Mouse (Mus musculus) G1E-ER4 (cell line): ENCODE measurements around the gene Psmd14. TPM values are rescaled to one million over a fixed set of nuclear protein-coding genes. Genes with fewer than 3 reads are reported as not detected.

Source experiments
- GATA1 ChIP-seq: IDR thresholded peaks from one replicate; pipeline ENCODE4 v1.8.0; 2012; ENCODE audit warnings: low read length, inconsistent platforms
- polyA plus RNA-seq: library from polyadenylated mRNA; stranded (reverse); fragments of >175 nt; gene quantifications from 2 replicates; pipeline ENCODE4 v1.2.3, GENCODE M21; 2012

Gene Psmd14
- 3.8 and 17.6 TPM in 2 replicates for polyA plus RNA-seq

- TF ChIP-seq GATA1 = no peak
Observed at GRCm38 (mm10) chr2:61711108-61712040, at the start of gene Psmd14. Gene Psmd14 (plus strand): TSS chr2:61711694.

DNA sequence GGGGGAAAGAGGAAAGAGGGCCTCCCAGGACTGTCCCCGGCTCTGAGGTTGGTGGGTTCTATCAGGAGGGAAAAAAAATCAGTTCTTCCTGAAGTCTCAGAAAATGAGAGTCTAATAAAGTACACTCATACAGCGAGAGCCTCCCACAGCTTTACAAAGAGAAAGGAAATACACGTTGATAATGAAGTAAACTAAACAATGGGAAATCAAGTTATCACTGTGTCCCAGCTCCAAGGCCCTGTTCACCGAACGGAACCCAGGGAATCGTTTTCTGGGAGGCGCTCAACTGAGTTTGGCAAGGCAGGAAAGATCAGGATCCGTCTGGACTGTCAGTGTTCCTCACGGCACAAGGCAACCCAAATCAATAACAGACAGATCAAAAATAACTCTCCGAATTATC lies 48.7 kb upstream of the Psmd14 start:
- no peak for TF ChIP-seq GATA1

GRCm38 (mm10) chr2:61663573-61664241 lies 47.8 kb upstream of the Psmd14 start:
- no peak for TF ChIP-seq GATA1

- no peak for TF ChIP-seq GATA1
Observed at GRCm38 (mm10) chr2:61667420-61667819, 44.1 kb upstream of the Psmd14 start.

GRCm38 (mm10) chr2:61668260-61668659 lies 43.2 kb upstream of the Psmd14 start:
- TF ChIP-seq GATA1 = no peak

DNA sequence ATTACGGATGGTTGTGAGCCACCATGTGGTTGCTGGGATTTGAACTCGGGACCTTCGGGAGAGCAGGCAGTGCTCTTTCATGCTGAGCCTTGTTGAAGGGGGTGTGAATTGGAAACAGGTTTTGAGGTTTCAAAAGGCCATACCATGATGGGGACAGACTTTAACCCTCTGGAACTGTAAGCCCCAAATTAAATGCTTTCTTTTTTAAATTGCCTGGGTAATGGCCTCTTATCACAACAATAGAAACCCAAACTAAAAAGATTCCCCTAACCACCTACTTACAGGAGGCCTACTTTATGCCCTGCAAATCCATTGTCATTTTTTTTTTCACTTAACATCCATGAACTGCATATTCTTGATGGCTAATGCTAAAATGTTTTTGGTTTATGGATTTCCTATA lies 36.9 kb upstream of the Psmd14 start:
- no peak for TF ChIP-seq GATA1

- no peak for TF ChIP-seq GATA1
Observed at GRCm38 (mm10) chr2:61681572-61681971, 29.9 kb upstream of the Psmd14 start.

DNA sequence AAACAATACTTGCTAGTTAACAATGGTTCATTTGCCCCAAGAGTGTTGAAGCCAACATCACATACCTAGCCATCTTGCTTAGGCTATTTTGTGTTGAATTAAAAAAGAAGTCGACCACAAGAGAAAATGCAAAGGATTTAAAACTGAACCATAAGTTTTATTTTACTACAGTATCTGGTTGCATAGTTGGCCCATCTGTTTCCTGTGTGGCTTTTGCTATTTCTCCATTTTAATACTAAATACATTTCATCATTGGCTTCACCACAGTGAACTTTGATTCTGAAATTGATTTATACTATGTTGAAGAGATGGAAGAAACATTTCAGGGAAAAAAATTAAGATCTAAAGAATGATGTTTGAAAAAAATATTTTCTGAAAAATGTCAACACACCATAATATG lies 25.0 kb upstream of the Psmd14 start:
- no peak for TF ChIP-seq GATA1

GRCm38 (mm10) chr2:61689086-61689485 lies 22.4 kb upstream of the Psmd14 start:
- no peak for TF ChIP-seq GATA1

GRCm38 (mm10) chr2:61709570-61709969 lies 1.9 kb upstream of the Psmd14 start:
- no peak for TF ChIP-seq GATA1

DNA sequence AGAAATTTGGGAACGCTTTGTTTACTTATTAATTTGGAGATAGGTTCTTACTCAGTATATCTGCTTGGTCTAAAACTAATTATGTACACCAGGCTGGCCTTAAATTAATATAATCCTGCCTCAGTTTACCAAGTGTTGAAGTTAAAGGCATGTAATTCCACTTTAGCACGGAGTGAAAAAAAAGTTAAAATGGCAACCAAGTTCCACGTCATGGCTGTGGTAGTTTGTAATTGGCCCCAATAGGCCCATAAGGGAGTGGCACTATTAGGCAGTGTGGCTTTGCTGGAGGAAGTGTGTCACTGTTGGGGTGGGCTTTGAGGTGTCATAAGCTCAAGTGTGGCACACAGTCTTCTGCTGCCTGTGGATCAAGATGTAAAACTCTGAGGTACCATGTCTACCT lies 1.0 kb downstream of the Psmd14 start:
- TF ChIP-seq GATA1 = no peak

GRCm38 (mm10) chr2:61722401-61722982 lies 11.0 kb downstream of the Psmd14 start:
- TF ChIP-seq GATA1 = no peak

GRCm38 (mm10) chr2:61732802-61733486 lies 21.4 kb downstream of the Psmd14 start:
- TF ChIP-seq GATA1 = no peak

DNA sequence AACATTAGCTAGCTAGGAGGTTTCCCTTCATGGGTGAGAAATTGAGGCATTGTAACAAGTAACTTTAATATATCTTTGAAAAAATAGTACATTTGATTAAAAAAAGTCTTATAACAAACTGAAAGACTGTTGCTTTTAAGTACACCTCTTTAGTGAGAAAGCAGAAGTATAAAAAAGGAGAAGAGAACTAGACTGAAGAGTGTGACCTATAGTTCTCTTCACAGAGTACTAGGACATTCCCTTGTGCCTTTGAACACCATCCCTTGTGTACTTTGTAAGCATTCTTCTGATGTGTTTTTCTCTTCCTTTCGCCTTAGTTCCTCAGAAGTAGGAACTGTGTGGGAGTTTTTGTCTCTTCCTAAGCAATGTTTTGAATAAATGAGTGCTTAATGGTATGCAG lies 22.7 kb downstream of the Psmd14 start:
- TF ChIP-seq GATA1 = no peak

GRCm38 (mm10) chr2:61746051-61746450 lies 34.6 kb downstream of the Psmd14 start:
- no peak for TF ChIP-seq GATA1

- TF ChIP-seq GATA1 = no peak
Observed at GRCm38 (mm10) chr2:61746580-61746979, 35.1 kb downstream of the Psmd14 start.
